Mouse (Mus musculus): ENCODE data around the gene Tmprss9.

GRCm38 (mm10) chr10:80887181-80887580 lies 15.5 kb downstream of the Tmprss9 start:
- no peak for TF ChIP-seq CTCF (IDR thresholded peaks at IDR 0.05; ENCODE audit: low read depth)
- TF ChIP-seq EP300 (optimal IDR thresholded peaks at IDR 0.05) = no peak
